In genomic region chr17:43520166-43520565, GRCm38 (mm10) we compare ENCODE assay signal across 26 mouse cellular contexts. TPM values are rescaled to one million over a fixed set of nuclear protein-coding genes. Genes with fewer than 3 reads are reported as not detected.
A peak's percentile ranks its signal among the peaks of the same experiment; 100 is the strongest.
DNase-seq lines count a peak whose midpoint lies in the region; ATAC-seq lines count a peak whose summit lies in the region.
"Had no signal": no experiment of that assay in that cellular context is flagged by ENCODE, and none has a peak within 500 bp of the region (broad histone marks: within the 10 kb centered on the region; RNA-seq: fewer than 3 reads in every experiment).

No protein-coding gene starts in this region.

- H3K9ac ChIP-seq in midbrain, embryonic 11.5 days (ENCODE audit: low read length), result no peak overlapping the region
- no peak overlapping the region for H3K9ac ChIP-seq in midbrain, embryonic 14.5 days (replicated peaks; ENCODE audit: low read length)
- no peak overlapping the region for H3K9ac ChIP-seq in forebrain, embryonic 16.5 days (replicated peaks; ENCODE audit: low read depth, low read length)
- no peak overlapping the region for H3K9ac ChIP-seq in forebrain, embryonic 11.5 days (ENCODE audit: low read length)
- H3K9ac ChIP-seq: embryonic facial prominence, embryonic 13.5 days; embryonic facial prominence, embryonic 15.5 days; forebrain, embryonic 13.5 days; forebrain, embryonic 15.5 days had no signal

- no peaks in the 10 kb centered on the region for H3K27me3 ChIP-seq in midbrain, embryonic 11.5 days (ENCODE audit: control insufficient read depth, insufficient read depth, low read length)
- no peaks in the 10 kb centered on the region for H3K27me3 ChIP-seq in midbrain, embryonic 14.5 days (ENCODE audit: control insufficient read depth, insufficient read depth, low read length)
- H3K27me3 ChIP-seq in forebrain, embryonic 16.5 days (replicated peaks; ENCODE audit: control insufficient read depth, insufficient read depth, low read length), result no peaks in the 10 kb centered on the region
- no peaks in the 10 kb centered on the region for H3K27me3 ChIP-seq in forebrain, embryonic 11.5 days (ENCODE audit: control insufficient read depth, insufficient read depth, low read length)
- H3K27me3 ChIP-seq: forebrain, embryonic 15.5 days; Patski had no signal

- 93% methylated on average over 3 of the region's 3 CpGs for WGBS in midbrain, embryonic 11.5 days
- 81% methylated on average over 3 of the region's 3 CpGs for WGBS in midbrain, embryonic 14.5 days
- WGBS in forebrain, embryonic 16.5 days, result 81% methylated on average over 3 of the region's 3 CpGs
- 83% methylated on average over 3 of the region's 3 CpGs for WGBS in forebrain, embryonic 11.5 days

- peak; percentile 21 for DNase-seq in midbrain, embryonic 11.5 days (ENCODE audit: low spot score, missing footprints)
- no peak for DNase-seq in midbrain, embryonic 14.5 days
- DNase-seq in A20 (ENCODE audit: low read depth, low spot score) (peak; percentile 16), NIH3T3 (ENCODE audit: low read depth) (peak; percentile 16)
- no peak for DNase-seq in thymus, postnatal 0 days (ENCODE audit: low spot score)
- no peak for DNase-seq in forebrain, embryonic 11.5 days (ENCODE audit: low spot score)
- DNase-seq: adrenal gland, adult 2 months; adrenal gland, postnatal 10 days; adrenal gland, postnatal 25 days; cerebellum, adult 11 months; cerebellum, adult 18-20 months; cerebellum, adult 8-10 months; cerebellum, adult 9-11 months; cerebellum, postnatal 14 days; cerebellum, postnatal 36 days; embryo, embryonic 11 days had no signal

- no peak overlapping the region for H3K27ac ChIP-seq in midbrain, embryonic 11.5 days (ENCODE audit: low read depth, low read length)
- H3K27ac ChIP-seq in midbrain, embryonic 14.5 days (replicated peaks; ENCODE audit: low read depth, low read length), result no peak overlapping the region
- no peak overlapping the region for H3K27ac ChIP-seq in forebrain, embryonic 16.5 days (ENCODE audit: low read length)
- no peak overlapping the region for H3K27ac ChIP-seq in forebrain, embryonic 11.5 days (ENCODE audit: low read depth, low read length)
- H3K27ac ChIP-seq: embryonic facial prominence, embryonic 13.5 days; embryonic facial prominence, embryonic 15.5 days; forebrain, embryonic 10.5 days; forebrain, embryonic 13.5 days; forebrain, embryonic 15.5 days had no signal

- H3K4me1 ChIP-seq in midbrain, embryonic 11.5 days (ENCODE audit: control insufficient read depth, insufficient read depth, low read length), result no peaks in the 10 kb centered on the region
- no peaks in the 10 kb centered on the region for H3K4me1 ChIP-seq in midbrain, embryonic 14.5 days (ENCODE audit: control insufficient read depth, insufficient read depth, low read length)
- H3K4me1 ChIP-seq in forebrain, embryonic 16.5 days (replicated peaks; ENCODE audit: control insufficient read depth, insufficient read depth, low read length), result no peaks in the 10 kb centered on the region
- no peaks in the 10 kb centered on the region for H3K4me1 ChIP-seq in forebrain, embryonic 11.5 days (replicated peaks; ENCODE audit: control insufficient read depth, insufficient read depth, low read length)
- H3K4me1 ChIP-seq: embryonic facial prominence, embryonic 13.5 days; embryonic facial prominence, embryonic 15.5 days; forebrain, embryonic 10.5 days; forebrain, embryonic 13.5 days had no signal

- no peaks in the 10 kb centered on the region for H3K36me3 ChIP-seq in midbrain, embryonic 11.5 days (ENCODE audit: control insufficient read depth, insufficient read depth, low read length)
- H3K36me3 ChIP-seq in midbrain, embryonic 14.5 days (ENCODE audit: control insufficient read depth, insufficient read depth, low read length), result no peaks in the 10 kb centered on the region
- no peaks in the 10 kb centered on the region for H3K36me3 ChIP-seq in forebrain, embryonic 16.5 days (ENCODE audit: control insufficient read depth, insufficient read depth)
- H3K36me3 ChIP-seq in forebrain, embryonic 11.5 days (ENCODE audit: control insufficient read depth, insufficient read depth, low read length), result no peaks in the 10 kb centered on the region
- H3K36me3 ChIP-seq: embryonic facial prominence, embryonic 13.5 days; embryonic facial prominence, embryonic 15.5 days; forebrain, embryonic 10.5 days; forebrain, embryonic 15.5 days had no signal

- ATAC-seq in midbrain, embryonic 11.5 days (ENCODE audit: low FRiP score), result no peak
- ATAC-seq in midbrain, embryonic 14.5 days (ENCODE audit: low FRiP score, low TSS enrichment), result no peak
- ATAC-seq in forebrain, embryonic 16.5 days, result no peak
- ATAC-seq in forebrain, embryonic 11.5 days (replicated peaks; ENCODE audit: low FRiP score), result no peak
- ATAC-seq: activated CD4-positive, CD25-positive, alpha-beta regulatory T cell, adult 4 months; forebrain, embryonic 13.5 days; forebrain, embryonic 15.5 days; Patski had no signal

- H3K9me3 ChIP-seq in midbrain, embryonic 11.5 days (ENCODE audit: control insufficient read depth, low read length), result no peaks in the 10 kb centered on the region
- H3K9me3 ChIP-seq in midbrain, embryonic 14.5 days (ENCODE audit: control insufficient read depth, low read length), result no peaks in the 10 kb centered on the region
- H3K9me3 ChIP-seq in forebrain, embryonic 16.5 days (ENCODE audit: control insufficient read depth, low read length), result peaks cover under 1% of the 10 kb centered on the region; the same call in 1 of the 2 replicates
- H3K9me3 ChIP-seq in forebrain, embryonic 11.5 days (ENCODE audit: control insufficient read depth, low read length), result no peaks in the 10 kb centered on the region
- H3K9me3 ChIP-seq: embryonic facial prominence, embryonic 13.5 days; embryonic facial prominence, embryonic 15.5 days; forebrain, embryonic 13.5 days; forebrain, embryonic 15.5 days had no signal

- H3K4me2 ChIP-seq in midbrain, embryonic 11.5 days, result no peak overlapping the region
- H3K4me2 ChIP-seq in midbrain, embryonic 14.5 days (ENCODE audit: low read length), result no peak overlapping the region
- H3K4me2 ChIP-seq in forebrain, embryonic 16.5 days (ENCODE audit: low read length), result no peak overlapping the region
- no peak overlapping the region for H3K4me2 ChIP-seq in forebrain, embryonic 11.5 days (ENCODE audit: low read depth, low read length, severe bottlenecking)
- H3K4me2 ChIP-seq: embryonic facial prominence, embryonic 13.5 days; embryonic facial prominence, embryonic 15.5 days; forebrain, embryonic 13.5 days; forebrain, embryonic 15.5 days had no signal

- H3K4me3 ChIP-seq in midbrain, embryonic 11.5 days (ENCODE audit: low read depth, low read length), result no peak overlapping the region
- H3K4me3 ChIP-seq in midbrain, embryonic 14.5 days (replicated peaks; ENCODE audit: low read depth, low read length), result no peak overlapping the region
- no peak overlapping the region for H3K4me3 ChIP-seq in forebrain, embryonic 16.5 days (replicated peaks; ENCODE audit: low read length)
- no peak overlapping the region for H3K4me3 ChIP-seq in forebrain, embryonic 11.5 days (ENCODE audit: low read depth, low read length)
- H3K4me3 ChIP-seq: embryonic facial prominence, embryonic 13.5 days; embryonic facial prominence, embryonic 15.5 days; erythroblast, embryonic 14.5 days; forebrain, embryonic 10.5 days; forebrain, embryonic 13.5 days; forebrain, embryonic 15.5 days had no signal

RNA-seq across cellular contexts. Expression of gene Mep1a, which starts 17.6 kb away (rescaled TPM):
- polyA plus RNA-seq in midbrain, embryonic 11.5 days (2014; fragmentation: Nextera tagmentation; extraction: Ambion mirVana), result 0.14 TPM in 1 of 2 replicates, not detected in the other
- 0.07 TPM in 1 of 2 replicates, not detected in the other for polyA plus RNA-seq in midbrain, embryonic 14.5 days (2014; fragmentation: Nextera tagmentation; extraction: Ambion mirVana)
- polyA plus RNA-seq in thymus, postnatal 0 days (2015; fragmentation: Nextera tagmentation; extraction: Ambion mirVana), result 0.66 and 0.69 TPM in 2 replicates
- polyA plus RNA-seq in forebrain, embryonic 16.5 days (2015; fragmentation: Nextera tagmentation; extraction: Ambion mirVana), result 0.11 TPM in 1 of 2 replicates, not detected in the other
- polyA plus RNA-seq in forebrain, embryonic 11.5 days (2014; fragmentation: Nextera tagmentation; extraction: Ambion mirVana), result not detected in 2 replicates
- polyA plus RNA-seq: activated CD4-positive, CD25-positive, alpha-beta regulatory T cell, adult 4 months; adrenal gland, adult 2 months; embryonic facial prominence, embryonic 11.5 days; erythroblast, embryonic 14.5 days; forebrain, embryonic 10.5 days; forebrain, embryonic 15.5 days had no signal

RNA-seq across cellular contexts. Expression of gene Ankrd66, which starts 23.3 kb away (rescaled TPM):
- 0.16 and 0.25 TPM in 2 replicates for polyA plus RNA-seq in midbrain, embryonic 11.5 days (2014; fragmentation: Nextera tagmentation; extraction: Ambion mirVana)
- 0.16 and 0.43 TPM in 2 replicates for polyA plus RNA-seq in midbrain, embryonic 14.5 days (2014; fragmentation: Nextera tagmentation; extraction: Ambion mirVana)
- polyA plus RNA-seq in thymus, postnatal 0 days (2015; fragmentation: Nextera tagmentation; extraction: Ambion mirVana), result 0.10 and 0.15 TPM in 2 replicates
- 0.48 and 0.68 TPM in 2 replicates for polyA plus RNA-seq in forebrain, embryonic 16.5 days (2015; fragmentation: Nextera tagmentation; extraction: Ambion mirVana)
- polyA plus RNA-seq in forebrain, embryonic 11.5 days (2014; fragmentation: Nextera tagmentation; extraction: Ambion mirVana), result 0.35 TPM in 1 of 2 replicates, not detected in the other
- polyA plus RNA-seq: activated CD4-positive, CD25-positive, alpha-beta regulatory T cell, adult 4 months; adrenal gland, adult 2 months; embryonic facial prominence, embryonic 13.5 days; erythroblast, embryonic 14.5 days; Patski had no signal

RNA-seq across cellular contexts. Expression of gene Pla2g7, which starts 47.7 kb away (rescaled TPM):
- 3.7 and 4.0 TPM in 2 replicates for polyA plus RNA-seq in midbrain, embryonic 11.5 days (2014; fragmentation: Nextera tagmentation; extraction: Ambion mirVana)
- 18.7 and 25.2 TPM in 2 replicates for polyA plus RNA-seq in midbrain, embryonic 14.5 days (2014; fragmentation: Nextera tagmentation; extraction: Ambion mirVana)
- 8.2 and 8.6 TPM in 2 replicates for polyA plus RNA-seq in thymus, postnatal 0 days (2015; fragmentation: Nextera tagmentation; extraction: Ambion mirVana)
- polyA plus RNA-seq in forebrain, embryonic 16.5 days (2015; fragmentation: Nextera tagmentation; extraction: Ambion mirVana), result 8.9 and 11.6 TPM in 2 replicates
- 2.9 and 3.3 TPM in 2 replicates for polyA plus RNA-seq in forebrain, embryonic 11.5 days (2014; fragmentation: Nextera tagmentation; extraction: Ambion mirVana)
- polyA plus RNA-seq: erythroblast, embryonic 14.5 days had no signal

Comparison
In these comparisons a context has a peak if more than half of its experiments do, and no peak if none do; other contexts are left out.
1. DNase-seq: peak in midbrain, embryonic 11.5 days (single experiment), A20 (single experiment) and NIH3T3 (single experiment); none in midbrain, embryonic 14.5 days (single experiment), thymus, postnatal 0 days (single experiment) and forebrain, embryonic 11.5 days (single experiment).